Mouse (Mus musculus) layer of hippocampus, adult 8-10 months (tissue): Measurements from ENCODE around the gene Ccl21b. TPM values are rescaled to one million over a fixed set of nuclear protein-coding genes. Genes with fewer than 3 reads are reported as not detected.
"Not testable (repeated sequence)": the region's sequence is repeated elsewhere in the genome, so short reads cannot be mapped to it uniquely, and the experiment has no call there.

Experiments
- DNase-seq, 2 experiments: peaks; one replicate each; pipeline ENCODE4 v3.0.0; 2022; ENCODE audit warnings: low spot score in 2 of 2
- total RNA-seq, 4 experiments: library from RNA; stranded (reverse); gene quantifications; 2 replicates each; pipeline ENCODE4 v1.2.4; 2022

Ccl21b gene
- total RNA-seq = not detected

DNA sequence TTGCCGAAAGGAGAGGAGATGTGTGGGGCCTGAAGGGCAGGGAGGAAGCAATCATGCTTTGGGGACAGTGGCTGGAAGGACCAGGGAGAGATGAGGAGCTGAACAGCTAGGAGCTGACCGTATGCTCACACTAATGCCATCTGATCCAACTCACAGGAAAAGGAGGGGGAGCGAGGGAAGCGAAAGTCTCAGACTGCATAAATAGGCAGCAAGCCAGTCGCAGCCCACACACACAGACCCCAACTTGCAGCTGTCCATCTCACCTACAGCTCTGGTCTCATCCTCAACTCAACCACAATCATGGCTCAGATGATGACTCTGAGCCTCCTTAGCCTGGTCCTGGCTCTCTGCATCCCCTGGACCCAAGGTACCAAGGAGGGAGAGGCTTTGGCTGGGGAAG is at the start of gene Ccl21b:
TSS of gene Ccl21b (plus strand) at position 301 of the 400 bp plus-strand sequence.
- not testable (repeated sequence) for DNase-seq

DNA sequence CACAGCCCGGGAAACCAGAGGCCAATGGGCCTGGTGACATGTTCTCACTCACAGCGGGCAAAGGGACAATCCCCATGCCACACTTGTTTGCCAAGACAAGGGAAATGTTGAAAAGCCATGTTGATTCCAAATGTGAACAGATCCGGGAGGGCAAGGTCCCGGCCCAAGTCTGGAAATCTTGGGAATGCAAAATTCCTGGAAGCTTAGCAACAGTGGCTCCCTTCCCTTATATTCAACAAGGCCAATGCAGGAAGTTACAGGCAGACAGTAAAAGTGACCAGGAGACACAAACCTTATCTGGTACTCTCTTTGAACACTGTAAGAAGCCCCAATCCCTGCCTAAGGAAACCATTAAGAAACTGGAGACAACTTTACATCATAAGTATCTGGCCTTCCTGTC is 15.2 kb upstream of the Ccl21b start, which contains the start of gene Gm10600:
TSS of gene Gm10600 (plus strand) at position 301 of the 400 bp plus-strand sequence.
- not testable (repeated sequence) for DNase-seq

DNA sequence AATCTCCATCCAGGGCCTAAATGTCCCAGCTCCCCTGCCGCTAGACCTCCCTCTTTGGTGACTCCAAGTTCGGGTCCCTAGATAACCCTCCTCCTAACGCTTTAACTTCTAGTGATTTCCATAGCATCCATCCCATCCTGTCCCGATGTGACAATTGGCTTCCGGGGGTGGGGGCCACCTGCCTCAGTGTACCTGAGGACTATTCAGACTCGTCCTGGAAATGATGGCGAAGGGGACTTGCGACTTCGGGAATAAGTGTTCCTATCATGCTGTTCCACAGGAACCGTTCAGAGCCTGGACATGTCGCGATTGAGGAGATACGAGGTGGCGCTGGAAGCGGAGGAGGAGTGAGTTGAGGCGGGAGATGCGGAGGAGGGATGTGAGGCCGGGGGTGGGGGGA is 38.4 kb downstream of the Ccl21b start, which contains the start of gene Gm21953:
TSS of gene Gm21953 (plus strand) at position 301 of the 400 bp plus-strand sequence.
- DNase-seq = not testable (repeated sequence)

Other genes starting within 250 kb of the Ccl21b start
- gene Gm21093, start 221.0 kb upstream of the Ccl21b start, total RNA-seq = 1 to 10 TPM; 1.6 to 3.8 (median 2.9) TPM
- gene Gm3893, start 164.6 kb upstream of the Ccl21b start, total RNA-seq = not detected
- 10 to 100 TPM in 3 of 4 experiments, not detected in 1; 14.1 to 17.8 (median 15.9) TPM for gene Gm13304, start 140.9 kb upstream of the Ccl21b start, total RNA-seq
- gene Gm13306, start 102.3 kb upstream of the Ccl21b start, total RNA-seq = 10 to 100 TPM in 1 of 4 experiments, 1 to 10 TPM in 3; 5.1 to 15.5 (median 8.6) TPM
- 1 to 10 TPM in 3 of 4 experiments, under 1 TPM in 1; 0.50 to 2.0 (median 1.3) TPM for gene Gm13305, start 87.2 kb upstream of the Ccl21b start, total RNA-seq
- 1 to 10 TPM in 3 of 4 experiments, not detected in 1; 6.3 to 9.4 (median 6.8) TPM for gene Gm10600, start 15.1 kb upstream of the Ccl21b start, total RNA-seq
- gene Gm21953, start 38.5 kb downstream of the Ccl21b start, total RNA-seq = not detected
- gene Fam205a3, start 62.6 kb downstream of the Ccl21b start, total RNA-seq = under 1 TPM; 0.14 to 0.61 (median 0.39) TPM
- gene Gm21586, start 183.6 kb downstream of the Ccl21b start, total RNA-seq = not detected
- gene Gm2163, start 211.0 kb downstream of the Ccl21b start, total RNA-seq = 1 to 10 TPM; 2.2 to 3.9 (median 2.9) TPM